Mouse (Mus musculus) kidney, postnatal 36 days (tissue): ENCODE data around the gene Rfpl4.
"Not testable (repeated sequence)": the region's sequence is repeated elsewhere in the genome, so short reads cannot be mapped to it uniquely, and the experiment has no call there.

Source experiments
- DNase-seq, 2 experiments: peaks; one replicate each; pipeline ENCODE4 v3.0.0; 2021 to 2022; ENCODE audit warnings: mixed read lengths in 2 of 2

The Rfpl4 gene

GRCm38 (mm10) chr7:5116850-5117249 is at the start of gene Rfpl4:
TSS of gene Rfpl4 (minus strand) at chr7:5116950.
- no peak for DNase-seq

DNA sequence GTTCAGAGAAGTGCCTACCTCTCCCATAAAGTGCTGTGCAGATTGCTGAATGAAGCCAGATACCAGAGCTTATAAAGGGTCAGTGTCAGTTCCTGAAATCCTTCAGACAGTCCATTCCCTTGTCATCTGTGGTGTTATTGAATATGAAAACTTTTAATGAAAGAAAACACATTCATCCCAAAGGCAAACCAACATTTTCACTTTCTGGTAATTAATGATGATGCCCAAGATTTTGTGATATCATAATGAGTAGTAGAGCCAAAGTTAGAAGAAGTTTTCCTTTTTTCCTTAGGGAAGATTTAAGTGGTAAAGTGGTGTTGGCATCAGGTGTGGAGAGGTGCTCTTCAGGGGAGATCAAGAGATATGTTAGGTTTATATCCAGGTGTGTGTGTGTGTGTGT is 32.8 kb upstream of the Rfpl4 start, which contains the start of gene Vmn1r55:
TSS of gene Vmn1r55 (minus strand) at position 101 of the 400 bp plus-strand sequence.
- DNase-seq, result not testable (repeated sequence)

- DNase-seq, result peak; percentile 79 to 91
Measured at GRCm38 (mm10) chr7:5125549-5126406, 9.0 kb upstream of the Rfpl4 start, which contains the start of gene Rasl2-9. TSS of gene Rasl2-9 (minus strand) at chr7:5125950.

GRCm38 (mm10) chr7:5125078-5125477 is 8.3 kb upstream of the Rfpl4 start:
- no peak for DNase-seq

GRCm38 (mm10) chr7:5112701-5113100 is 4.0 kb downstream of the Rfpl4 start:
- no peak for DNase-seq

DNA sequence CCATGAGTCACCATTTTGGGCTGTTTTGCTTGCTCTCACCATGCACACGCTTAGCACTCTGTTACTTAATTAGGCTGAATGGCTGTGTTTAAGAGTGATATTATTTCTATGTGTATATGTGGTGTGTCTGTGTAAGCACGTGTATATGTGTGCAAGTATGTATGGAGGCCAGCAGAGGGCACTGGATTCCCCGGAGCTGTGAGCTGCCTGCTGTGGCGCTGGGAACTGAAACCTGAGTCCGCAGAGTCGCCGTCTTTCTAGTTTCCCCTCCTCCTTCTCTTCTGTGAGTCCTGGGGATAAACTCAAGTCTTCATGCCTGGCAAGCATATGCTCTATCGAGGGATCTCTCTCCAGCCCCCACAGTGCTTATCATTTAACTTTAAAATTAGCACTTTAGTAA is 7.4 kb downstream of the Rfpl4 start:
- DNase-seq, result no peak

DNA sequence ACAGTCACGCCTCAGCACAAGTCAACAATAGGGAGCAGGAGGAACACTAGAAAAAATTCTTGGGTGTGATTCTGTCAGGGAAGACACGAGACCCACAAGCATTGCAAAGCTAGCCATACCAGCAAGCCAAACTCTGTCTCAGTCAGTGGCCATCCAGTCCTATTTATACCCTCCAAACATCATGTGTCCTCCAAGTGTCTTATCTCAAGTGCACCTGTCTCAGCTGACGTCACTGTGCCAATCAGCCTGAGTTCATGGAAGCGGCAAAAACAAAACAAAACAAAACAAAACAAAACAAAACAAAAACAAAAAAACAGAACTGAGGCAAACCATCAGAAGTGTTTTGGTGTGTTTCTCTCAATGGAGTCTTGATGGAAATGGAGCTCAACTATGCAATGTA is 8.5 kb downstream of the Rfpl4 start:
- DNase-seq, result no peak

DNA sequence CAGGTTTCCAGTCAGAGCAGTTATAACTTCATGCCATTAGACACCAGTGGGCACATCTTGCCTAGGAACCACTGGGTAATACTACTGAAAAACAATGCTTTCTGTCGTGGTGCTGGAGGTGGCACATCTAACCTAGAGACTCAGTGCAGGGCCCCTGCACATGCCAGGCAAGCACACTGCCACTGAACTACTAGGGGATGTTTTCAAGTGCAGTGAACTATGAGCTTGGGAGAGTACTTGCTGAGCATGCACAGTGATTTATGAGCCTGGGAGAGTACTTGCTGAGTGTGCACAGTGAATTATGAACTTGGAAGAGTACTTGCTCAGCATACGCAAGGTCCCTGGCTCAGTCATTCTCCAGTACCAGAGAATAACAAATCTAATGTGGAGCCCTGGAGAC is 14.2 kb downstream of the Rfpl4 start:
- peak; percentile 27 to 53 for DNase-seq

GRCm38 (mm10) chr7:5101066-5101663 is 15.6 kb downstream of the Rfpl4 start:
- DNase-seq, result no peak

DNA sequence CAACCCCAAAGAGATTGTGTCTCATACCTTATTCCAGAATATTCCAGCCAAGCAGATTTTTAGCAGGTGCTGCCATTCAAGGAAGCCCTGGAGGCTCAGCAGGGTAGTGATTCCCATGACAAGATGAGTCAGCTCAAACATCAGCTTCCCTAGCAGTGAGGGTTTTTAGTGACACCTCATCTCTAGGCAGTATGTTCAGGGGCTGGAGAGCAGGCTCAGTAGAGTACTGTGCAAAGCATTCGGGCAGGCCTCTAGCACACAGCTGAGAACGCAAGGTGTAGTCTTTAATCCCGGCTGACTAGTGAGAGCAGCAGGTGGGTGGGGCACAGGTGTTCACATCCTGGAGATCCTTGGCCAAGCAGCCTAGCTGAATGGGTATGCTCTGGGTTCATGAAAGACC is 17.0 kb downstream of the Rfpl4 start:
- DNase-seq, result no peak

- DNase-seq, result no peak
Measured at GRCm38 (mm10) chr7:5098769-5099168, 18.0 kb downstream of the Rfpl4 start.

DNA sequence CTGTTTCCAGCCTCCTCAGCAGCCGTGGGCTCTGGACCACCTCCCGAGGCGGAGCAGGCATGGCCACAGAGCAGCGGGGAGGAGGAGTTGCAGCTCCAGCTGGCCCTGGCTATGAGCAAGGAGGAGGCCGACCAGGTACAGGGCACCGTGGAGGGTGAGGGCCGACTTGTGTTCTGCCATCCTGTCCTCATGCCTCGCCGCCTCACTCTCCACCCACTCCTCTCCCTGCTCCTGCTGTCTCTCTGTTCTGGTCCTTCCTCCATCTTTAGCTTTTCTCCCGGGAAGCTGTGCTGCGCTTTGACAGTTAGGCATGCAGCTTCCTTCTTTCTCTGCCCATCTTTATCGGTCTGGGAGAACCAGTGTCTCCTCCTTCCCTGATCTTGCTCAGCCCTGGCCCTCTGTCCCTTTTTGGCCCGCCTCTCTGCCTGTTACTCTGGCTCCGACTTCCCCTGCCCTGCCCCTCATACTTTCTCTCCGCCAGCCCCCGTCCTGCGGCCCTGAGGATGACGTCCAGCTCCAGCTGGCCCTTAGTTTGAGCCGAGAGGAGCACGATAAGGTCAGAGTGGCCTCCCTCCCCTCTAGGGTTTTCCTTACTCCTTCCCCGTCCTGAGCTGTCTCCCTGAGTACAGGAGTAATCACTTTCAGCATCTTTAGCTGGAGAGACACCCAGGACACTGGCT is 23.8 kb downstream of the Rfpl4 start:
- DNase-seq, result no peak

GRCm38 (mm10) chr7:5092381-5092780 is 24.4 kb downstream of the Rfpl4 start:
- DNase-seq, result no peak

- peak in 1 of 2 experiments; percentile 27 for DNase-seq
Measured at GRCm38 (mm10) chr7:5091008-5091728, 25.6 kb downstream of the Rfpl4 start.

DNA sequence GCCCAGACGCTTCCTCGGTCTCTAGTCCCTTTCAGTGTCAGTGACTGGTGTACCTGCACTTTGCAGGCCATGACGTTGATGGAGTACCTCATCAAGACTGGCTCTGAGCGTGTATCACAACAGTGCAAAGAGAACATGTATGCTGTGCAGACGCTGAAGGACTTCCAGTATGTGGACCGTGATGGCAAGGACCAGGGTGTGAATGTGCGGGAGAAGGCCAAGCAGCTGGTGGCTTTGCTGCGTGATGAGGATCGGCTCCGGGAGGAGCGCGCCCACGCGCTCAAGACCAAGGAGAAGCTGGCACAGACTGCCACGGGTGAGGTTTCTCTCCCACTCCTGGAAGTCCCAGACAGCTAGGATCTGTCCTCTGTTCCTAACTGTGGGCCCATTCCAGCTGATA is 26.9 kb downstream of the Rfpl4 start:
- no peak for DNase-seq

- DNase-seq, result peak; percentile 61 to 68
Measured at GRCm38 (mm10) chr7:5087886-5088285, 28.9 kb downstream of the Rfpl4 start.

- DNase-seq, result peak; percentile 24 to 53
Measured at GRCm38 (mm10) chr7:5086921-5087440, 29.8 kb downstream of the Rfpl4 start.

DNA sequence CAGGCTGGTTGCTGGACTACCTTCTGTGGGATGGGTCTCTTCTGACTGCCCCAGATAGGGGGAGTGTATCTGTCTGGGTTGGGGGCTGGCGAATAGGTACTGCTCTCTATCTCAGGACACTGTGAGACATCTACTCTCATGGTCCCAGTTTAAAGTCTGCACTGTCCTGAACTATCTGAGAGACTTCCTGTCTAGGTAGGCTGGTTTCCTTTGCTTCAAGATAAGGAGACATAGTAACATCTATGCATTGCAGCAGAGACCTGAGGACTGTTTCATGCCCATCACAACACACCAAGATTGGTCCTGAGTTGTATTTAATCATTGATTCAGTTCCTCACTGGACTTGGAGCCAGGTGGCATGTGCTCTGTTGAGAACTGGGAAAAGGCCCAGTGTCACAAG is 31.2 kb downstream of the Rfpl4 start:
- no peak for DNase-seq

DNA sequence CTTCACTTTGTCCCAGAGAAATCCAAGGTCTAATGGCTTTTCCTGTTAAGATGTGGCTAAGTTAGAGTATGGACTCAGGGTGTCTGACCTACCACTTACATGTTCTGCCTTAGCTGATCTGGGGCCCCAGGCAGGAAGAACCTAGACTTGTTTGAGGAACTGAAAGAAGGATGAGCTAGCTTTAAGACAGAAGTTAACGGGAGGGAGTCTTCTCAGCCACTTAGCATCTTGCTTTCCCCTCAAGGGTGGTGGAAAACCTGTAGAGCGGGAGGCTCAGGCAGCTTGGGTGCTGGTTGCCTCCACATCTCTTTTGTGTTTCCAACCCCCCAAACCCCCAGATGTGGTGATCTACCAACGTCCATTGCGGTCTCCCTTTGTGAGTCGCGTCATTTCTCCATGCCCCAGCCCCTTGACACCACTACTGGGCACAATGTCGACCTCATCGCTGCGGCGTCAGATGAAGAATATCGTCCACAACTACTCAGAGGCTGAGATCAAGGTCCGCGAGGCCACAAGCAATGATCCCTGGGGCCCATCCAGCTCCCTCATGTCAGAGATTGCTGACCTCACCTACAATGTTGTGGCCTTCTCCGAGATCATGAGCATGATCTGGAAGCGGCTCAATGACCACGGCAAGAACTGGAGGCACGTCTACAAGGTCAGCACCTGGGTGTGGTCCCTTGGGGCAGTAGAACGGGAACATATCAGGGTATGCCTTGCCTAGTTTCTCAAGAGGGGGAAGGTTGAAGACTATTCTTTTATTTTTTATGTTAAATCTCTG is 33.2 kb downstream of the Rfpl4 start:
- peak; percentile 70 to 74 for DNase-seq

DNA sequence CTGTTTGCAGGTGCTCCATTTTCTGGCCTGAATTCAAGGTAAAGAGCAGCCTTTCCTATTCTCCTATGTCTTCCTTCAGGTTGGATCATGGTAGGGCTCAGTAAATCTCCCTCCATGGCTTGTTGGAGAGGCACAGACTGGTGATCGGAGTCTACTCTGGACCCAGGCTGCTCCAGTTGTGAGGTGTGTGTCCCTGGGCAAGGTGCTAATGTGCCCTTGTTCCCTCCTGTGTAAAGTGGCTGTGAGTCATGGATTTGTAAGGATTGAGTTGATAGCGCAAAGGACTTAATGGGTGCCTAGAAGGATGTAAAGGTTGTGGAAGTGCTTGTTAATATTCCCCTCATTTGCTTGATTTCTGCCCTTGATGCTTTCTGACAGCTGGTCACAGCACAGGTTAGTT is 34.8 kb downstream of the Rfpl4 start:
- DNase-seq, result no peak

DNA sequence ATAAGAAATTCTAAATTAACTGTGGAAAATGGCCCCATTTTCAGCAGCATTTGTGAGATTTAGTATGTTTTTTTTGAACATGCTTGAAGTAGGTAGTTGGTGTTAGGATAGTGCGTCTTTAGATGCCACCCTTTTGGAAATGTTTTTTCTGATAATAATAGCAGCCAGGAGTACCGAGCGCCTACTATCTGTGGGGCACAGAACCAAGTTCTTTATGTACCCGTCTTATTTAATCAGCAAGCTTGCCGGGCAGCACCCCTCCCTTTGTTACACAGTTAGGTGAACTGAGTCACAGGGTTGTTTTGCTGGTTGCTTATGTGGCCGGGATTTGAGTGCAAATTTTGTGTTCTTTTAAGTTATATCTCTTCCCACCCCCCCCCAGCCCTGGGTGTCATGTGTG is 35.5 kb downstream of the Rfpl4 start:
- no peak for DNase-seq

DNA sequence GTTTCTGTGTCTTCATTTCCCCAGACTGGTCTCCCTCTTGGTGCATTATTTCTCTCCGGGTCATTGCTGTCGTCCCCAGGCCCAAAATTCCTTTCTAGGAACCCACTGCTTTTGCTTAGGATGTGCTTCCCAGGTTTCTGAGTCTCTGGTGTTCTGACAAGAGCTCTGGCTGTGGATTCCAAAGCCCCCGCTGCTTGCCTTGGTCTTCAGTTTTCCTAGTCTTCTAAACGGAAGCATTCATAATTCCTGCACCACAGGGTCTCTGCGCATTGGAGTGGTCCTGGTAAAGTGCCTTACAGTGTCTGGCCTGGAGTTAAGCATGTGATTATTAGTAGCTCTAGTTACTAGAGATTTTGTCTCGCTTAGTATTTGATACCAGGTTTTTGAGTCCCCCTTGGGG is 35.9 kb downstream of the Rfpl4 start:
- DNase-seq, result no peak
